Mouse (Mus musculus) ES-E14 (cell line): ENCODE measurements around the gene Dynlrb2. TPM values are rescaled to one million over a fixed set of nuclear protein-coding genes. Genes with fewer than 3 reads are reported as not detected.

Source experiments
- DNase-seq: peaks from one replicate; pipeline ENCODE4 v3.0.0-alpha.2; 2013; ENCODE audit warnings: low read depth, low spot score
- H3K27ac ChIP-seq: 2 replicates; pipeline ENCODE4 v1.5.1; 2012; ENCODE audit warnings: low read depth, mild to moderate bottlenecking, low read length, moderate library complexity, mixed read lengths; ENCODE audit not compliant: poor library complexity, insufficient read depth, severe bottlenecking
- H3K36me3 ChIP-seq: 2 replicates; pipeline ENCODE4 v1.6.1; 2012; ENCODE audit warnings: mild to moderate bottlenecking, low read length, moderate library complexity, mixed read lengths; ENCODE audit not compliant: control insufficient read depth, poor library complexity, insufficient read depth, severe bottlenecking
- H3K4me1 ChIP-seq, 2 experiments: fragments of 150-350 bp in 1 of 2; sonication (generic) in 1 of 2; 2 replicates each; pipeline ENCODE4 v1.6.1; 2012; ENCODE audit warnings: low read length in 2 of 2, mild to moderate bottlenecking in 1 of 2, mixed read lengths in 1 of 2; ENCODE audit not compliant: control insufficient read depth in 2 of 2, insufficient read depth in 2 of 2, poor library complexity in 1 of 2
- H3K4me3 ChIP-seq, 2 experiments: fragments of 150-350 bp in 1 of 2; sonication (generic) in 1 of 2; 2 replicates each; pipeline ENCODE4 v1.5.1; 2012; ENCODE audit warnings: low read length in 2 of 2, low read depth in 1 of 2, mild to moderate bottlenecking in 1 of 2, mixed read lengths in 1 of 2; ENCODE audit not compliant: insufficient read depth in 1 of 2, poor library complexity in 1 of 2, severe bottlenecking in 1 of 2
- H3K9ac ChIP-seq: 2 replicates; pipeline ENCODE4 v1.6.1; 2012; ENCODE audit warnings: low read depth, mild to moderate bottlenecking, low read length, mixed read lengths; ENCODE audit not compliant: poor library complexity, insufficient read depth, severe bottlenecking
- H3K9me3 ChIP-seq: fragments of 150-350 bp; sonication (generic); 2 replicates; pipeline ENCODE4 v1.6.1; 2012; ENCODE audit warnings: low read depth, mild to moderate bottlenecking, low read length; ENCODE audit not compliant: control insufficient read depth, insufficient read depth
- CHD2 ChIP-seq: IDR thresholded peaks from 2 replicates; pipeline ENCODE4 v1.6.1; 2014; ENCODE audit warnings: mild to moderate bottlenecking, low read depth, low read length, inconsistent platforms
- HCFC1 ChIP-seq: IDR thresholded peaks from 2 replicates; pipeline ENCODE4 v1.6.1; 2012; ENCODE audit warnings: low read length, inconsistent platforms, borderline replicate concordance; ENCODE audit not compliant: insufficient read depth
- MAFK ChIP-seq: IDR thresholded peaks from 2 replicates; pipeline ENCODE4 v1.6.1; 2014; ENCODE audit warnings: mild to moderate bottlenecking, low read depth, low read length, inconsistent platforms; ENCODE audit not compliant: insufficient read depth
- ZC3H11A ChIP-seq: IDR thresholded peaks from 2 replicates; pipeline ENCODE4 v1.6.1; 2012; ENCODE audit warnings: low read depth, mild to moderate bottlenecking, inconsistent platforms, low read length, borderline replicate concordance
- ZNF384 ChIP-seq: IDR thresholded peaks from 2 replicates; pipeline ENCODE4 v1.6.1; 2012; ENCODE audit warnings: low read depth, low read length, inconsistent platforms
- in situ Hi-C, 2 experiments: fragments of 600-800 bp; cut with MboI; formaldehyde crosslinking; loops; one replicate each; pipeline ENCODE4 v1.15.1; 2025; ENCODE audit warnings: low sequenced_read_pairs in 2 of 2, inconsistent platforms in 1 of 2; ENCODE audit not compliant: unreplicated experiment in 2 of 2
- total RNA-seq: library from RNA; depleted of rRNA; stranded (reverse); fragments of 300-350 nt; gene quantifications from 2 replicates; pipeline ENCODE4 v1.2.3, GENCODE M21; 2012

Gene Dynlrb2
- total RNA-seq, 1 experiment: not detected

GRCm38 (mm10) chr8:116484087-116484486 lies 20.7 kb upstream of the Dynlrb2 start:
- TF ChIP-seq ZNF384: peak; percentile 72; the same call in 1 of the 2 replicates
- no peak for TF ChIP-seq MAFK
- TF ChIP-seq CHD2: no peak
- 0 out of 2 replicates have a peak, but pooled peaks have one; percentile 27 for TF ChIP-seq ZC3H11A
- Histone ChIP-seq H3K4me1 (no peaks in the 10 kb centered on the region), H3K9me3 (no peaks in the 10 kb centered on the region), H3K27ac (no peak overlapping the region), H3K4me3 (no peak overlapping the region), H3K9ac (no peak overlapping the region), H3K36me3 (no peaks in the 10 kb centered on the region)
- DNase-seq: no peak
- in situ Hi-C loops: no loop called here

- no peak overlapping the region for H3K9ac ChIP-seq
- in situ Hi-C loops: no loop called here
- no peaks in the 10 kb centered on the region for H3K9me3 ChIP-seq
Observed at GRCm38 (mm10) chr8:116488546-116488945, 16.2 kb upstream of the Dynlrb2 start.

GRCm38 (mm10) chr8:116500057-116500809 lies 4.5 kb upstream of the Dynlrb2 start:
- Histone ChIP-seq H3K36me3 (no peaks in the 10 kb centered on the region), H3K4me1 (peaks cover 0 to 4% of the 10 kb centered on the region in 2 experiments; a peak in 1 of 4 replicates), H3K9me3 (no peaks in the 10 kb centered on the region; the same call in 1 of the 2 replicates), H3K4me3 (no peak overlapping the region), H3K9ac (no peak overlapping the region), H3K27ac (no peak overlapping the region)
- no peak for TF ChIP-seq ZC3H11A
- no peak for TF ChIP-seq CHD2
- TF ChIP-seq HCFC1: no peak
- no peak for TF ChIP-seq MAFK
- DNase-seq: no peak
- in situ Hi-C loops: no loop called here

More at GRCm38 (mm10) chr8:116488546-116488945, 16.2 kb upstream of the Dynlrb2 start:
- TF ChIP-seq MAFK: no peak
- TF ChIP-seq CHD2: no peak
- no peak for TF ChIP-seq HCFC1
- no peak for TF ChIP-seq ZC3H11A
- no peak for TF ChIP-seq ZNF384
- DNase-seq: no peak
- Histone ChIP-seq H3K27ac (no peak overlapping the region), H3K4me1 (no peaks in the 10 kb centered on the region), H3K36me3 (no peaks in the 10 kb centered on the region), H3K4me3 (no peak overlapping the region)

- Histone ChIP-seq H3K9me3 (no peaks in the 10 kb centered on the region), H3K4me1 (peaks cover 0 to 8% of the 10 kb centered on the region in 2 experiments; a peak in 2 of 4 replicates), H3K36me3 (no peaks in the 10 kb centered on the region), H3K9ac (no peak overlapping the region), H3K27ac (no peak overlapping the region), H3K4me3 (no peak overlapping the region)
- TF ChIP-seq HCFC1 (no peak), MAFK (no peak), CHD2 (no peak), ZNF384 (no peak), ZC3H11A (no peak)
- in situ Hi-C loops: no loop called here
- no peak for DNase-seq
Observed at GRCm38 (mm10) chr8:116508721-116509120, 3.9 kb downstream of the Dynlrb2 start.
